Mouse (Mus musculus) right cerebral cortex, postnatal 25 days (tissue): ENCODE data around the gene Mecp2.

ENCODE experiments used
- DNase-seq: peaks from one replicate; pipeline ENCODE4 v3.0.0; 2022

Mecp2 gene

DNA sequence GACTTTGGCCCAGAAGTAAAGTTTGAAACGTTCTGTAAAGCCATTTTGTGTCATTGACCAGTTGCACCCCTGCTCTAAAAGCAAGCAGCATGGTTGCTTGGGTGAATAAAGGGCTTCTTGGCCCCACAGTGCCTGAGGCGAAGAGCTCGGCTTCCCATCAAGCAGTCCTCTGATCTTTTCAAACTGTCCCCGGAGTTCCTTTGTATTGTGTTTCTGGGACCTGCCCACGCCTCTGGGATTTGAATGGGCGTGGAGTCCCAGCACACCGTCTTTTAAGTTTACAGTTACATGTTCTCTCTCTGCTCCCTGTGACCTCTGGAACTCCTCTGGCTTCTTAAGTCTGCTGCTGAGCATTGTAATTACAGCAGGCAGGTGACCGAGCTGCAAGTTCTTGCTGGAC is 127.1 kb downstream of the Mecp2 start:
- DNase-seq, result no peak

DNA sequence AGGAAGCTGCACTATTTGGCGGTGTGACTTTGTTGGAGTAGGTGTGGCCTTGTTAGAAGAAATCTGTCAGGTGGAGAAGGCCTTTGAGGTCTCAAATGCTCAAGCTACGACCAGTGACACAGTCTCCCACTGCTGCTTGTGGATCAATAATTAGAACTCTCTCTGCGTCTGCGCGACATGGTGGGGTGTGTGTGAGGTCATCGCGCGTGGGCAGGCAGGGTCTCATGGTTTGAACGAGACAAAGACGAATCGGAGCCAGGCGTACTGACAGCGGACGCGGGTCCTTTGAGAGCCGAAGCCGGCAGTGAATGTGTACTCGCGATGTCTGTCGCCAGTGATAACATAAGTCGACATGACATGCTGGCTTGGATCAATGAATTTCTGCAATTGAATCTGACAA is 128.8 kb downstream of the Mecp2 start:
- no peak for DNase-seq

DNA sequence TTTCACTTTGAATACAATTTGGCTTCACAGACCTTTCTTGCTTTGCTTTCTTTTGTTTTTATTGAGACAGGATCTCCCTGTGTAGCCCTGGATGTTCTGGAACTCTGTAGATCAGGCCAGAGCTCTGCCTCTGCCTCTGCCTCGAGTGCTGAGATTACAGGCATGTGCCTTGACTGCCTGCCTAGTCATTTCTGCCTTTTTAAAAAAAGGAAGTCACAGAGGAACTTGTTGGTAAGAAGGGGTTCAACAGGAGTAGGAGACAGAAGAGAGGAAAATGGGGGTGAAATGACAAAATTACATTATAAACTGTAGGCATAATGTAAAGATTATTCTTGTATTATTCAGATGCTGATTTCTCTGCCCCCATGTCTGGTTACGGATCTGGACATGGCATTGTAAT is 131.5 kb downstream of the Mecp2 start:
- DNase-seq, result no peak

DNA sequence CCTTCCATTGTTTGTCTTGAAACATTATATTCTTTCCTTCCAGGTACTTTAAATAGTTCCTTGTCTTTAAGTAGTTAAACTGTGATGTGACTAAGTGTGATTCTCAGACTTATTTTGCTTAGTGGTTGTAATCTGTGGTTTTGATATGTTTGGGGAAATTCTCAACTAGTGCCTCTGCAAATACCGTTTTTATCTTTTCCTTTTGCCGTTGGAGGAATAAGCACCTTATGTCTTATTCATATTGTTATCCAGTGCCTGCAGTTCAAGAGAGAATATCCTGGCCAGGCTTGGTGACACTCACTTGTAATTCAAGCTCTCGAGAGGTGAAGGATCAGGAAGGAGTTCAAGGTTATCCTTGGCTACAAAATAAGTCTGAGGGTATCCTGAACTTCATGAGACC is 134.1 kb downstream of the Mecp2 start:
- no peak for DNase-seq

DNA sequence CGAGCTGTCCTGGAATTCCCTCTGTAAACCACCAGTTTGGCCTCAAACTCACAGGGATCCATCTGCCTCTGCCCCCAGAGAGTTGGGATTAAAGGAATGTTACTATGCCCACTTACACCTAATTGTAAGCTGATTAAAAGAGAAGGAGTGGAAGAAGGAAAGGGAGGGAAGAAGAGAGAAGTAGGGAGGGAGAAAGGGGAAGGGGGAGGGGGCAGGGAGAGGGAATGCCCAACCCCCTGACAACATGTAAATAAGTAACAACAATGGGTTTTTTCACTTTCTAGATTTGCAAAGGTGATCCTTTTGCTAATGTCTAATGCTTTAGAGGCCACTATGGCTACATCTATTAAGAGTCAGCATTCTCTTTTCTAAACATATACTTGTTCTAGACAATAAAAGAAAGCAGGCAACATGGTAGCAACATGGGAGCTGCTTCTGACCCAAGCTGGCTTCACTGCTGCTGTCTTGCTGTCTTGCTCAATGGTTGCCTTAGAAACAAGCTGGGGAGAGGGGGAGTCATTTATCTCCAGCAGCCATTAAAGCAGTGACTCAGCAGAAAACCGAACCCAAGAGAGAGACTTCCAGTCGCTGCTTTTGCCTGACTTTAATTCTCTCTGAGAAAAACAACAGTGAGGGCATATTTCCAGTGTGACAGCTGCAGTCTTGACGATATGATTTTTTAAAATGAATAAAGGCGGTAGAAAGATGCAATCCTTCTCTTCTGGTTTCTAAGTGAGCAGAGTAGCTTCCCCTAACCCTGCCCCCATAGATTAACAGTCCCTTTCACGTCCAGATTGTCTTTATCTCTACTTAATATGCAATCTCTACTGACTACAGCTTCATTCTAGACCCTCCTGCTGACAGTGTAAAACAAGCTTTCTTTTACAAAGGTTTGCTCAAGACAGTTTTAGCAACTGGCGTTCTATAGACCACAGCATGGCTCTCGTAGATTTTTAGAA is 136.0 kb downstream of the Mecp2 start:
- peak; percentile 23 for DNase-seq

DNA sequence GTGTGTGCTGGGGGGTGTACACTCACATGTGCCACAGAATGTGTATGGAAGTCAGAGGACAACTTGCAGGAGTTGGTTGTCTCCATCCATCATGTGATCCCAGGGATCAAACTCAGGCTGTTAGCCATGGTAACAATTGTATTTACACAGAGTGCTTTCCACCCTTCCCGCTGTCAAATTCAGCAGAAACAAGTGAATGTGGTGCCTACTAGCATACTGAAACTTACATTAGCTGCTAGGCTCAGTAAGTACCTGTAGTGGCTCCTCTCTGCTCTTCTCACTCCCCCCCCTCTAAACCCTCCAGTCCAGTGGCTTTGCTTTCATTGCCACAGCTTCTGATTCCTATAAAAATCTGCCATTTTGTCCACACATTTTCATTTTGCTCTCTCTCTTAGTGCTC is 157.4 kb downstream of the Mecp2 start:
- no peak for DNase-seq
